Mouse (Mus musculus) induced T-regulatory cell, adult 2 months (primary cell): ENCODE results near the gene Coro1b.

ENCODE experiments used
- DNase-seq: peaks from one replicate; pipeline ENCODE4 v3.0.0-alpha.2; 2012; ENCODE audit warnings: low read depth

The Coro1b gene

GRCm38 (mm10) chr19:4143759-4144268 is 4.6 kb upstream of the Coro1b start, which contains the start of gene Cabp4:
Cabp4 (minus strand) TSS chr19:4144033.
- DNase-seq = no peak

GRCm38 (mm10) chr19:4144550-4145498 is 3.6 kb upstream of the Coro1b start:
- no peak for DNase-seq

- DNase-seq = no peak
These were observed 2.5 kb upstream of the Coro1b start for GRCm38 (mm10) chr19:4145936-4146335.

- DNase-seq = no peak
These were observed 1.9 kb upstream of the Coro1b start for GRCm38 (mm10) chr19:4146366-4147021.

DNA sequence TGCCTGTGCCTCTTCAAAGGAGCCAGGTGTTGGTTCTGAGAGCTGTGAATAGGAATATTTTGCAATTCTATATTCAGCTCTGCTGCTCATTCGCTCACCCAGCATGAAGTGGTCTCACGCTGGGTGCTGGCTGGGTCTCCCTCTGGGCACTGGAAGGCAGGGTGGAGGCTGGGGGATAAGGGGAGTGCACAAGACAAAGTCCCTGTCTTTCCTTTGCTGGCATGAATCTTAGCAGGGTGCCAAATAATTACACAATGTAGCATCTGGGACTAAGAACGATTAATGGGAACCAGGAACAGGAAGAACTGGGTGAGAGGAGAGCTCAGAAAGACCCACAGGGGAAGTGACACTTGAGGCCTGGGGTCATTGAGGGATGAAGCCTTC is 1.4 kb upstream of the Coro1b start:
- DNase-seq = no peak

DNA sequence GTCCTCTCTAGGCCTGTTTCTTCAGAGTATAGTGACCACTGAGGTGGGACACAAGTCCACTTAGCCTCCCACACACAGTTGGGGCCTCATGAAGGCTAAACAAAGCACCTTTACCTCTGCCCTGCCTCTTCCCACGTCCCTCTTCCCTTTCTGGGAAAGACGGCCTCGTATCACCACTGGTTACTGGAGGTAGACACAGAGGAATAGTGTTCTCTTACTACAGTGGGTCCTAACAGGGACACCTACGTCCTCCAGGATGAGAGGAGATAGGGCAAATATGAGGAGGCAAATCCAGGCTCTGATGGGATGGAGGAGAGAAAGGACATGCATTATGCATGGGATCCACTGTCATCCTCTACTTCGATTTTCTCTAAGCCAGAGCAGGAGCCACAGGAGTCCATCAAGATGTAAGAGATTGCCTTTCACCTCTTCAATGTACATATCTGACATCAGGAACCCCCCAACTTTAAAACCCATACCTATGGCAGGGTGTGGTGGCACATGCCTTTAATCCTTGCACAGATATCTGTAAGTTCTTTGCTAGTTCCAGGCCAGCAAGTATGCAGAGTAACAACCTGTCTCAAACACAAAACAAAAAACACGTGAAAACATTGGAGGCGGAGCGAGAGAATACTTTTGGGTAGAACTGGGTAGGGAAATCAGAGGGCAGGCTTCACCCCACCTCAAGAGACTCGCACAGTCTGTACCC is 483 bp upstream of the Coro1b start:
- no peak for DNase-seq

DNA sequence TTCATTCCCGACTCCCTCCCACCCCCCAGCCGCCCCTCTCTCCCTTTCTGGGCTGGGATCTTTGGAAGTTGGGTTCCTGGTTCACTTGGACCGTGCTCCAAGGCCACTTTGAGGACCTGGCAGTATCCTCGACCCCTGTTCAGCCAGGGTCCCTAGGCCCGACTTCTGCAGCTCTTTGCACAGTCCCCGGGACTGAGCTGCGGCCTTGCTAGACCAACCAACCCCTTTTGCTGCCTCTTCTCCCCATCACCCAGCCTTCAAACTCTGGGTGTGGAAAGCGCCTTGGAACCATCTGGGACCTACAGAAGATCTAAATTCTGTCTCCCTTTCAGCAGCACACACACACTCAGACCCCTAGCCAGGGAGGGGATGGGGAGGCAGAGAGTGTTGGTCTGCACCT is 400 bp downstream of the Coro1b start:
- DNase-seq = no peak

- peak; percentile 44 for DNase-seq
These were observed 864 bp downstream of the Coro1b start for GRCm38 (mm10) chr19:4149283-4149682.

GRCm38 (mm10) chr19:4149764-4150461 is 1.5 kb downstream of the Coro1b start:
- no peak for DNase-seq

DNA sequence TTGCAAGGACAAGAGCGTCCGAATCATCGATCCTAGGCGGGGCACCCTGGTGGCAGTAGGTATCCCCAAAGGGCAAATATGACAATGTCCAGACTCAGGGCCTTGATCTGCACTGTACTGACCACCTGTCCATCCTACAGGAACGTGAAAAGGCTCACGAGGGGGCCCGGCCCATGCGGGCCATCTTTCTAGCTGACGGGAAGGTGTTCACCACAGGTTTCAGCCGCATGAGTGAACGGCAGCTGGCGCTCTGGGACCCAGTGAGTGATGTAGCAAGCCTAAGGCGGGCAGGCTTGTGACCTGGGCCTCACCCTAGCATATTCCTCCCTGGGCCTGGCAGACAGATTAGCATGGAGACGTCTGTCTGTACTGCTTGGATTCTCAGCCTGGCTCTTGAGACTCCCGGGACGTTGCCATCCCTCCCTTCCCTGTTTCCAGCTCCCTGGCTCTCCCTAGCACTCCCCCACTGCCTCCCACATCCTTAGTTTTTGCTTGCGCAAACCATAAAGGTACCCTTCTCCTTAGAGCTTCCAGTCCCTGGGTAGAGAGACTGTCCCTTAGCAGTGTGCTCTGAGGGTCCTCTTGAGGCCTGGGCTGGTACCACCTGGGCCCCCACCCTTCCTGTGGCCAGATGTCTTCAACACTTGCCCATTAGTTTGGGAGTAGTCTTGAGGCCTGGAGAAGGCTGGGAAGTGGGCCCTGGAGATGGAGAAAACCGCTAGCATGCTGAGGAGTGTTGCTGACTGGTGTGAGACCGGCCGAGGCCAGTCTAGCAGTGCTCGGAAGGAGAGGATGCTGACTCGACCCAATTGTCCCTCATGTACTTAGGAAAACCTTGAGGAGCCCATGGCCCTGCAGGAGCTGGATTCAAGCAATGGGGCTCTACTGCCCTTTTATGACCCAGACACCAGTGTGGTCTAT is 2.4 kb downstream of the Coro1b start:
- no peak for DNase-seq

- DNase-seq = no peak
These were observed 3.1 kb downstream of the Coro1b start for GRCm38 (mm10) chr19:4151488-4151860.

DNA sequence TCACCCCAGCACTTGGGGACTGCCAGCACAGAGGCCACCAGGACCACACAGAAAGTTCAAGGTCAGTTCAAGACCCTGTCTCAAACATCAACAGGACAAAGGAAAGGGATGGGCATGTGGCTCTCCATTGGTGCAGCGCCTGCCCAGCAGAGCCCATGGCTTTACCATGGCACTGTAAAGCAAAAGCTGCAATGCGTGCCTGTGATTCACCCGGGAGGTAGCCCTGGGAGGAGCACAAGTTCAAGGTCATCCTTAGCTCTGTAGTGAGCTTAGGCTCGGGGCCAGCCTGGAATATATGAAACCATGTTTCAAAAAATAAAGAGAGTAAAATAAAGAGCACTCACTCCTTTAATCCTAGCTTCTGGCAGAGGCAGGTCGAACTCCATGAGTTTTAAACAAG is 3.5 kb downstream of the Coro1b start:
- DNase-seq = no peak

DNA sequence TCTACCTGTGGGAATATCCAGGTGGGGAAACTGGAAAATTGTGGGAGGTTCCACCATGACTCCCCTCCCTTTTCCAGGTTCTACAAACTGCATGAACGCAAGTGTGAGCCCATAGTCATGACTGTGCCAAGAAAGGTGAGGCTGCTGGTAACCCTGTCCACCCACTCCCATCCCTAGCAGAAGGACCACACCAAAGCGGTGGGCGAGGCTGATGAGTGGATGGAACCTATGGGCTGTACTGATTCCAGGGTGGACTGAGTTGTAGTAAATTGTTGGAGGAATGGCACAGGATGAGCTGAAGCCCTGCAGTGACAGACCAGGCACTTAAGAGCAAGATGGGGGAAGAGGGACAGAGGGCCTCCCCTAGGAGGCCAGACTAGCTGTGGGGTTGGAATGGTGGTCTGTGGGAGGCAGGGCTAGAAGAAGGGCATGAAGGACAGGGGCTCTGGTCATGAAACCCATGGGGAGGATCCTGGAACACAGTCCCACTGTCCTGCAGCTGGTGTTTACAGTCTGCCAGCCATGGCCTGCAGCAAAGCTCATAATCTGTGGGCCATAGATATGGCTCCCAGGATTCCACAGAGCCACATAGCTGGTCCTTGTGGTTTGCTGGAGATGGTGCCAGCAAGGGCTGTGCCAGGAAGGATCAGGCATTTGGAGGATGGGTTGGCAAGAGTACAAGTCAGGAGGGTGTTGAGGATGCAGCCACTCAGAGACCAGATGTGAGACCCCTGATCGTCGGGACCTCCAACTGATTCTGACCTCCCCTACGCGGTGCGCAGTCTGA is 4.2 kb downstream of the Coro1b start:
- no peak for DNase-seq

DNA sequence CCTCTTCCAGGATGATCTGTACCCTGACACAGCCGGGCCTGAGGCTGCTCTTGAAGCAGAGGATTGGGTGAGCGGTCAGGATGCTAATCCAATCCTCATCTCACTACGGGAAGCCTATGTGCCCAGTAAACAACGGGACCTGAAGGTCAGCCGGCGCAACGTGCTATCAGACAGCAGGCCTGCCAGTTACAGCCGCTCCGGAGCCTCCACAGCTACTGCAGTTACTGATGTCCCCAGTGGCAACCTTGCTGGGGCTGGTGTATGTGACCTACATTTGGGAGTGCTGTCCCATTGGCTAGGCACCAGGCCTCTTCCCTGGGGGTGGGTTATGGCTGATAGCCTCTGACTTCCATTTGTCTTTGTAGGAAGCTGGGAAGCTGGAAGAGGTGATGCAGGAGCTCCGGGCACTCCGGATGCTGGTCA is 4.8 kb downstream of the Coro1b start, which contains the start of gene Ptprcap:
TSS of gene Ptprcap (plus strand) at position 373 of the 423 bp plus-strand sequence.
- DNase-seq = no peak

DNA sequence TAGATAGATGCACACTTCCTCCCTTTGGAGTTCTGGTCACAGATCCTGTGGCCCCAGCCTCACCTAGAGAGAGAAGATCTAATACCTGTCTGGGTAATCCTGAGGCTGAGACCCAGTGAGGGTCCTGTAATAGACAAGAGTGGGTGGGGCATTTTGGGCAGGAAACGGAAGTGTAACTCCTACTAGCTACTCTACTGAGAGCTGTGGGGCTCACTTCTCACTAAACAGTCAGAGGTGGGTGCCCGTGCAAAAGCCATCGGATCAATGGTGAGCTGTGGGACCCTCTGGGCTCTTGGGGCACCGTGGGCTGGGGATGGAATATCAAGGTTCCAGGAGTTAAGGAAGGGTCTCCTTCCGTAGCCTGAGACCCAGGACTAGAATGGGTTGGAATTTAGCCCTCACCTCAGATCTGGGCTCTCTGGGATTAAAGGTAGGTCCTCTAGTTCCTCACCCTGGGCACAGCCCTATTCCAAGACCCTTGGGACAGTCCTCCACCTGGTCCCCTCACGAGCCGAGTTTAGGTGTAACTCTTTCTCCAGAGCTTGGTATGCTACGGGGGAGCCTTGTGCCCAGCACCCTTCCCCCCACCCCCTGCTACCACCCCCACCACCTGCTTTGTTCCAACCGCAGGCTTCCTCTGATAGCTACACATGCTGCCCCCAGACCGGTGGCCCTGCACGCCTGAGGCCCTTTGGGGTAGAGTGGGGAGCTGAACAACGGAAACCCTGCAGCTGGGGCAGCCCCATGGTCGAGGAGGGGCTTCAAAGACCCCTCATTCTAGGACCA is 6.2 kb downstream of the Coro1b start:
- peak; percentile 79 for DNase-seq

GRCm38 (mm10) chr19:4155223-4156072 is 7.0 kb downstream of the Coro1b start:
- peak; percentile 63 for DNase-seq

- peak; percentile 43 for DNase-seq
These were observed 7.7 kb downstream of the Coro1b start for GRCm38 (mm10) chr19:4156073-4156579.

DNA sequence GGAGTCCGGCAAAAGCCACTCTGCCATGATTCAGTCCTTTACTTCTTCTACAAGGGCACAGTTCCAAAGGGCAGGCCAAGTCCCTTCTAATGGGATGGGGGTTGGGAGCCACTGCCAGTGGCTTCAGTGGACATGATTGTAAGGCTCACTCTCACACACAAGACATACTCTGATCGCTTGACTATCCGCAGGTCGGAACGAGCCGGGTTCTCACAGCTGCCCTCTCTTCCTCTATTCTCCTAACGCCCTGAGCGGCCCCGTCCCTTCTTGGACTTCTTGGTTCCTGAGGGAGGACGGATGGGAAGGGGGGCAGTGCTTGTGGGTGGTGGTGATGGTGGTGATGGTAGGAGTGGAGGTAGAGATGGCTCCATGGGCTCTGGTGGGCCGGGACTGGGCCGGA is 8.4 kb downstream of the Coro1b start:
- no peak for DNase-seq
